Mouse (Mus musculus) forebrain, embryonic 13.5 days (tissue): ENCODE data around the gene Tor1aip1. TPM values are rescaled to one million over a fixed set of nuclear protein-coding genes. Genes with fewer than 3 reads are reported as not detected.

Experiments
- ATAC-seq: fragments of 200-750 bp; cut with Nextera tagmentation; 2 replicates; pipeline ENCODE4 v1.8.0; 2017
- H3K27ac ChIP-seq: fragments of 300-500 bp; sonication (generic); 2 replicates; pipeline ENCODE4 v1.5.1; 2015; ENCODE audit warnings: inconsistent platforms, mild to moderate bottlenecking, moderate library complexity
- H3K27me3 ChIP-seq: fragments of 300-500 bp; sonication (generic); 2 replicates; pipeline ENCODE4 v1.6.1; 2015; ENCODE audit warnings: mild to moderate bottlenecking, inconsistent platforms
- H3K36me3 ChIP-seq: fragments of 300-500 bp; sonication (generic); 2 replicates; pipeline ENCODE4 v1.6.1; 2015; ENCODE audit warnings: mild to moderate bottlenecking, inconsistent platforms; ENCODE audit not compliant: poor library complexity, severe bottlenecking
- H3K4me1 ChIP-seq: fragments of 300-500 bp; sonication (generic); 2 replicates; pipeline ENCODE4 v1.6.1; 2015; ENCODE audit warnings: inconsistent platforms
- H3K4me2 ChIP-seq: fragments of 300-500 bp; sonication (generic); 2 replicates; pipeline ENCODE4 v1.6.1; 2015; ENCODE audit warnings: inconsistent platforms, mild to moderate bottlenecking, moderate library complexity
- H3K4me3 ChIP-seq: fragments of 300-500 bp; sonication (generic); 2 replicates; pipeline ENCODE4 v1.5.1; 2015; ENCODE audit warnings: mild to moderate bottlenecking, inconsistent platforms
- H3K9ac ChIP-seq: fragments of 300-500 bp; sonication (generic); 2 replicates; pipeline ENCODE4 v1.6.1; 2015; ENCODE audit warnings: mild to moderate bottlenecking, inconsistent platforms
- H3K9me3 ChIP-seq: fragments of 300-500 bp; sonication (generic); replicated peaks from 2 replicates; pipeline ENCODE4 v1.6.1; 2016; ENCODE audit warnings: inconsistent platforms
- WGBS: fragments of 180-500 bp; shearing (Covaris S2); methylation state at CpG from one replicate; pipeline ENCODE4 v1.1.7; 2015; 5-methylcytosine and 5-hydroxymethylcytosine counted together
- polyA plus RNA-seq: library from polyadenylated mRNA; unstranded; fragments of >200 nt; fragmentation: Nextera tagmentation; extraction: Ambion mirVana; gene quantifications from 2 replicates; pipeline ENCODE4 v1.2.1, GENCODE M21; 2015

Gene Tor1aip1
- polyA plus RNA-seq, 1 experiment from 2014 or later, result 34.7 TPM

DNA sequence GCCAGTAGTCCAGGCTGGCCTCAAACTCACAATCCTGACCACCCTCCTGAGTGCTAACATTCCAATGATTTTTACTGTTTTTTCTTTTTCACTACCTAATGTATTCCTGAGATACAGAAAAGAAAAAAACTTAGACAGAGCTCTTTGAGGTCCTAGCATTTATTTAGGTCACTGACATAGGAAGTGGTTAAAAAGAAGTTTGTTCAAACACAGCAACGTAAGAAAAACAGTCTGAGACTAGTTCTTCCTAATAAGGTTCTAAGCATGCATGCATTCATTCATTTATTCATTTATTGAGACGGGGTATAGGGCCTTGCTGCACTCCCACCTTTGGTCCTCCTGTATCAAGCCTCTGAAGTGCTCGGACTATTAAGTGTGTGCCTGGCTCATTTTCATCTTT is 8.4 kb downstream of the Tor1aip1 start:
- Histone ChIP-seq H3K4me3 (no peak overlapping the region), H3K9ac (no peak overlapping the region), H3K4me2 (no peak overlapping the region), H3K36me3 (peaks cover 58% of the 10 kb centered on the region), H3K9me3 (no peaks in the 10 kb centered on the region), H3K4me1 (no peaks in the 10 kb centered on the region), H3K27ac (no peak overlapping the region), H3K27me3 (no peaks in the 10 kb centered on the region)
- WGBS, result 89% methylated on average over 3 of the region's 3 CpGs
- no peak for ATAC-seq

DNA sequence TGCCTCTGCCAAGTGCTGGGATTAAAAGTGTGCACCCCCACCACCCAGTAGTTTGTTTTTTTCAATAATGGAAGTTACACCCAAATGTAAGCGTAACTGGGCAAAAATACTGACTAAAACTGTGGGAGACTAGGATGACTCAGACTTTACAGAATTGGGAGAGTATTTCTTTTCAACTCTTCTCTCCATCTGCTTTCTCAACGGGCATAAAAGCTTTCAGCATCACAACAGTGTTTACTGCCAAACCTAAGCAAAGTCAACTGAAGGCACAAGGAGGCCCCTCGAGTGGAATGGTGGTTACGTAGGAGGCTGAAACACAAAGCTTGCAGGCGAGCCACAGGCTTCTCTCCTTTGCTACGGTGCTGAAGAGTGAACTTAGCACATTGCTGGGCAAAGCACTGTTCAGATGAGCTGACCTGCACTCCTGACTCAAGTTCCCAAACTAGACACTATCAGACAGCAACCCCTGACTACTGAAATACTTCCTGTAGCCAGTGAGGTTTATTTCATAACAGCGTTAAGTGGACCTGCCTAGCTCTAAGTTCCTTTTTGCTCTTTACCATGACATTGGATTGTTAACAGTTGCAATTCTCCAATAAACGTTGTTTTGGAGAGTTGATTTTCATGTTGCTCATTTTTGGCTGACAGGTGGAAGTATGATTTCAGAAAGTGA is 11.3 kb downstream of the Tor1aip1 start:
- 83% methylated on average over 8 of the region's 8 CpGs for WGBS
- Histone ChIP-seq H3K4me3 (no peak overlapping the region), H3K36me3 (peaks cover 48% of the 10 kb centered on the region), H3K9me3 (no peaks in the 10 kb centered on the region), H3K9ac (no peak overlapping the region), H3K27me3 (no peaks in the 10 kb centered on the region), H3K4me2 (no peak overlapping the region), H3K27ac (no peak overlapping the region), H3K4me1 (no peaks in the 10 kb centered on the region)
- ATAC-seq, result no peak

DNA sequence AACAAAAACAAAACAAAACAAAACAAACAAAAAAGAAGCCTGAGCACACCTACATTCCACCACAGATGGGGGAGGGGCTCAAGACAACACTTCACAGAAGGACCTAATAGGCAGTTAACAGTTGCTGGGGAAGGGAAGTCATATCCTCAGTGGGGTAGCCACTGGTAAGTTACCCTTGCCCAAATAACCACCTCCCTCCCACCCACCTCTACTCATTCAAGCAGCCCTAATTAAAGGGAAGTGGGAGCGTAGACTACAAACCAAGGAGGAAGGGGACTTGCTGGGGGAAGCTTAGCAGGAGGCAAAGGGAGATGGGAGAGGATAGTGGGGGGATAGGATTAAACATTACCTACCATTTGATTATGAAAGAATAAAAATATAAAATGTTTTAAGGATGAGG is 15.9 kb downstream of the Tor1aip1 start:
- Histone ChIP-seq H3K4me3 (no peak overlapping the region), H3K4me1 (no peaks in the 10 kb centered on the region), H3K9me3 (no peaks in the 10 kb centered on the region), H3K27ac (no peak overlapping the region), H3K27me3 (no peaks in the 10 kb centered on the region), H3K4me2 (no peak overlapping the region), H3K36me3 (peaks cover 61% of the 10 kb centered on the region), H3K9ac (no peak overlapping the region)
- WGBS, result 86% methylated on average over 1 of the region's 1 CpGs
- ATAC-seq, result no peak

DNA sequence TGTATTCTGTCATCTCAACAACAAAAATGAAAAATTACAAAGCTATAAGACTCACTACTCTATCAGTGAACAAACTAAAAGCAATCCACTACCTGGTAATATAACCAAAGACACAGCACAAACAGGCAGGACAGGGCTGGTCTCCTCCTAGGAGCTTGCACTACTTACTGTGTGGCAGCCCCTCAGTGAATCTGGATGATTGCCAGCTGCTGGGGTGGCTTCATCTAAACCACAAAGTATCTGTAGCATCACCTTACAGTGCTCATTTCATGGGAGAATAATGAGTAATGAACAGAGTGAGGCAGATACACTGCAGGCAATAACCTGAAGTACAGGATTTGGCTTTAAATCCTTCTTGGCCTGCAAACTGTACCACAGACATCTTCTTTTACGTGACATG is 16.5 kb downstream of the Tor1aip1 start:
- no peak for ATAC-seq
- no peak overlapping the region for H3K4me2 ChIP-seq
- H3K36me3 ChIP-seq, result peaks cover 62% of the 10 kb centered on the region
- no peak overlapping the region for H3K4me3 ChIP-seq
- H3K27me3 ChIP-seq, result no peaks in the 10 kb centered on the region
- no peaks in the 10 kb centered on the region for H3K9me3 ChIP-seq
- no peak overlapping the region for H3K27ac ChIP-seq
- H3K4me1 ChIP-seq, result no peaks in the 10 kb centered on the region
- H3K9ac ChIP-seq, result no peak overlapping the region
- 90% methylated on average over 1 of the region's 1 CpGs for WGBS

DNA sequence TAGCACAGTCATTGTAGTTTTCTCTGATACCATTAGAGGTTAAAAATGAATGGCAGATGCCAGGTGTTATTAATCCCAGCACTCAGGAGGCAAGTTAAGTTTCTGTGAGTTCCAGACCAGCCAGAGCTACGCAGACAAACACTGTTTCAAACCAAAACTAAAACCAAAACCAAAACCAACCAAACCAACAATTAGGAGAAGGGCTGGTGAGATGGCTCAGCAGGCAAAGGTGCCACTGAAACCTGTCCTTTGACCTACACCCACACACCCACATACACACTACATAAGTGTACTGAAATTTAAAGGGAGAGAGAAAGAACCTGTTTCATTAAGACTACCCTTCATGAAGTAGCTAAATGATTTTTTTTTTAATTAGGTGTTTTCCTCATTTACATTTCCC is 27.3 kb downstream of the Tor1aip1 start:
- 100% methylated on average over 1 of the region's 1 CpGs for WGBS
- Histone ChIP-seq H3K4me1 (no peaks in the 10 kb centered on the region), H3K4me2 (no peak overlapping the region), H3K27ac (no peak overlapping the region), H3K4me3 (no peak overlapping the region), H3K9me3 (no peaks in the 10 kb centered on the region), H3K27me3 (no peaks in the 10 kb centered on the region), H3K36me3 (peaks cover 75% of the 10 kb centered on the region), H3K9ac (no peak overlapping the region)
- no peak for ATAC-seq

DNA sequence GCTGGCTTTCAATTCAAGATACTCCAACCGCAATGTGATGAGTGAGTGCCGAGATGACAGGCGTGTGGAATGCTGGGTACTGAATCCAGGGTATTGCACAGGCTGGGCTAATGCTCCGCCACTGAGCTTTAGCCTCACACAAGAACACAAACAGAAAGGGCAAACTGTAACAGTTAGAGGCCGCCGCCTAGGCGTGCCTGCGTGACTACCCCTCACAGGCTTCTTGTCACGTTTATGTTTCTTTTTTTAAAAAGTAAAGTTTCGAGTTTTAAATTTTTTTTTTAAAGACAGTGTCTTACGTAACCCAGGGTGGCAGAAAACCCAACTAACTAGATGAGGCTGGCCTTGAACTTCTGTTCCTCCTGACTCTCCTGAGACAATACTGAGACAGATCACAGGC is 30.4 kb downstream of the Tor1aip1 start:
- Histone ChIP-seq H3K27ac (no peak overlapping the region), H3K4me2 (no peak overlapping the region), H3K4me1 (no peaks in the 10 kb centered on the region), H3K4me3 (no peak overlapping the region), H3K9ac (no peak overlapping the region), H3K9me3 (no peaks in the 10 kb centered on the region), H3K27me3 (no peaks in the 10 kb centered on the region), H3K36me3 (peaks cover 60% of the 10 kb centered on the region)
- 94% methylated on average over 11 of the region's 11 CpGs for WGBS
- ATAC-seq, result no peak

DNA sequence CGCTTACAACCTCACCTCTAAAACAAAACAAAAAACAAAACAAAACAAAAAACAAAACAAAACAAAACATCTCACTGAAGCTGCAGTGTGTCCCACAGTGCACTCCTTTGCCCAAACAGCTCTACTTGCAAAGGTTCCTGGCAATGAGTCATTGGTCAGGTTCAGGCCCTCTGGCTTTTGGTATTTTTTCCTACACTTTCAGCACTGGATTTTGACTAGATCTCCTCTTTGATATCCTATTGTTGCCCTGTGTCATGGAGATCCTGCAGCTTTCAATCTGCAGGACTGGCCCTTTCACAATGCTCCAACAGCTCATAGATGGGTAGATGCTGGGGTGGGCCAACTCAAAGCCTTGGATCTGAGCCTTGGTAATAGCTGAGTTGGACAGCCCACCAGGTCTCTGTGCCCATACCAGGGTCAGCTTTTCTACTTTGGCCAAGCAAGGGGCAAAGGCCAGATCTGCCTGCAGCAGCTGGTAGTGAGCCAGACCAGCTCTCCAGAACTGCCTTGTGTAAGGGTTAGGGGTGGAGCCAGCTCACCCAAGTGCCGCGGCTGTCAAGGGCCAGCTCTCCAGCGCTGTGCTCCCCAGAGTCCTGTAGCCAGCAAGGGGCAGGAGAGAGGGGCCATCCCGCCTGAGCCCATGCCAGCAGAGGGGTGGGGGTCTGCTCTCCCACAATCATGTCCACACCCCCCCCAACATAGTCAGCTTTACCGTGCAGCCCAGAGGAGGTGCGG is 32.9 kb downstream of the Tor1aip1 start:
- no peak for ATAC-seq
- H3K27ac ChIP-seq, result no peak overlapping the region
- peaks cover 39% of the 10 kb centered on the region for H3K36me3 ChIP-seq
- H3K4me2 ChIP-seq, result no peak overlapping the region
- H3K27me3 ChIP-seq, result no peaks in the 10 kb centered on the region
- no peaks in the 10 kb centered on the region for H3K9me3 ChIP-seq
- H3K9ac ChIP-seq, result no peak overlapping the region
- 80% methylated on average over 7 of the region's 7 CpGs for WGBS
- H3K4me1 ChIP-seq, result no peaks in the 10 kb centered on the region
- no peak overlapping the region for H3K4me3 ChIP-seq

DNA sequence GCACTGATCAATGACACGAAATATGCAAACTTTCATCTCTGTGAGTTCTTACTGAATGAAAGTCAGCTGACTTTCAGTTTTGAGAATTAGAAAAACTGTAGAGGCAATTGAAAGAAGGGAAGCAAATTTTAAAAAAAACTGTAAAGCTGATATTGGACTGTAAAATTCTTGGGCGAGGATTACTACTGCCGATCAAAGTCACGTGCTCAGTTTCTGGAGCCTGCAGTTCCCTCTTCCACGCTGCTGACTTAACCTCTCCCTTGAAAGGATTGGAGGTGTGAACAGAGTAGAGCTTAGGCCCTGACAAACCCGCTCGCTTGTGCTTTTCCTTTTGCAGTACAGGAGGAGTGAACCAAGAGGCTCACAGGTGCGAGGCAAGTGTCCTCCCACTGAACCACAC is 33.9 kb downstream of the Tor1aip1 start:
- no peaks in the 10 kb centered on the region for H3K9me3 ChIP-seq
- no peak overlapping the region for H3K4me3 ChIP-seq
- no peak overlapping the region for H3K4me2 ChIP-seq
- H3K27me3 ChIP-seq, result no peaks in the 10 kb centered on the region
- no peaks in the 10 kb centered on the region for H3K4me1 ChIP-seq
- H3K36me3 ChIP-seq, result peaks cover 32% of the 10 kb centered on the region
- ATAC-seq, result no peak
- no peak overlapping the region for H3K27ac ChIP-seq
- no peak overlapping the region for H3K9ac ChIP-seq
- WGBS, result 91% methylated on average over 8 of the region's 8 CpGs

DNA sequence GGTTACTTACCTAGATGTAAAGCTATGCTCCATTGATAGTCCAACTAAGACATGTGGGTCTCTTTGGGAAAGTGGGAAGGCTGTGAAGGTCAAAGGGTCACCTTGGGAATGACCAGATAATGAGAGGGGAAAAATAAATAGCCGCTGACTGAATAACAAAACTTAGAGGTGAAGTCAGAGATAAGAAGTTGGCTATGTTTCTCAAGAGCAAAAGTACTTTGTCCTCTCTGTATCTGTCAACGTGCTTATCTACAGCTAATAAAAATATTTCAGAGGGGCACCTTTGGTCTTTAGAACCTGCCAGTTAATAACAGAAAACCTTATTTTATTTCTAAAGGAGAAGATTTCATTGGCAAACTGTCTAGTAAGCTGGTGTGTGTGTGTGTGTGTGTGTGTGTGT is 40.7 kb downstream of the Tor1aip1 start:
- WGBS, result 88% methylated on average over 2 of the region's 2 CpGs
- Histone ChIP-seq H3K4me1 (no peaks in the 10 kb centered on the region), H3K9me3 (no peaks in the 10 kb centered on the region), H3K9ac (no peak overlapping the region), H3K36me3 (no peaks in the 10 kb centered on the region), H3K4me3 (no peak overlapping the region), H3K27me3 (no peaks in the 10 kb centered on the region), H3K27ac (no peak overlapping the region), H3K4me2 (no peak overlapping the region)
- ATAC-seq, result no peak

DNA sequence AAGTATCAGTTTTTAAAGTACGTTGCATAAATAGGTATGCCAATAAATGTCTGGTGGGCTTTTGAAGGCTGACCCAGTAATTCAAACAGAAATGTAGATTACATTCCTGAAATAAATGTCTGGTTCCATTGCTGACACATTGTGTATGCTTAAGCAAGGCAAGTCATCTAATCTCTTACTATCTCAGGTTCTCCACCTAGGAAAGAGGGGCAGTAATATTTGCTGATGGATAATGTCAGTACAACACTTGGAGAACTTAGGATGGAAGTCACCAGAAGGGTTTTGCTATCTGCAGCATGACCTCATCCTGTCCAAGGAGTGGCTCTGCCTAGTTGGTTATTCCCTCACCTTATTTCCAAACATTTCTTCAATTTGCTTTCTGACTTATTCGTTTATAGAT is 41.8 kb downstream of the Tor1aip1 start:
- H3K4me2 ChIP-seq, result no peak overlapping the region
- ATAC-seq, result no peak
- WGBS, result 90% methylated on average over 2 of the region's 2 CpGs

DNA sequence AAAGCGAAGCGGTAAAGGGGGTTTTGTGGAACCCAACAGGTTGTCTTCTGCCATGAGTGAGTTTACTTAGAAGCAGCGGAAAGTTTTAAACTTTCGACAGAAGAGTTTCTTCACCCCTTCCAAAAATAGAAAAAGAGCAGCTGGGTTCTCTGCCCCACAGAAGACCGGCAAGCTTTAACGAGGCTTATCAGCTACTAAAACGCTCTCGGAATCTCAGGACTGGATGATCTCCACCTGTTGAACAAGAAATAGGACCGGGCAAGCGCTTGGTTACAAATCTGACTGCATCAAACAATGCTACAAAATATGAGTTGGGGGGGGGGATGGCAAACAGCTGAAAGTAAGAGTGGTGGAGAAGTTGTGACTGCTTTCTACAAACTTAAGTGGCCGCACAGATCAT is 45.9 kb downstream of the Tor1aip1 start:
- H3K9me3 ChIP-seq, result no peaks in the 10 kb centered on the region
- no peak overlapping the region for H3K27ac ChIP-seq
- 0 out of 2 replicates have a peak, but pooled peaks cover 4% of the 10 kb centered on the region for H3K4me1 ChIP-seq
- H3K9ac ChIP-seq, result no peak overlapping the region
- H3K27me3 ChIP-seq, result no peaks in the 10 kb centered on the region
- H3K36me3 ChIP-seq, result no peaks in the 10 kb centered on the region
- no peak for ATAC-seq
- H3K4me3 ChIP-seq, result no peak overlapping the region
- WGBS, result 68% methylated on average over 11 of the region's 11 CpGs
- H3K4me2 ChIP-seq, result no peak overlapping the region

More for the DNA sequence above, 41.8 kb downstream of the Tor1aip1 start:
- Histone ChIP-seq H3K4me3 (no peak overlapping the region), H3K4me1 (no peaks in the 10 kb centered on the region), H3K36me3 (no peaks in the 10 kb centered on the region), H3K9ac (no peak overlapping the region), H3K27ac (no peak overlapping the region), H3K27me3 (no peaks in the 10 kb centered on the region), H3K9me3 (no peaks in the 10 kb centered on the region)

DNA sequence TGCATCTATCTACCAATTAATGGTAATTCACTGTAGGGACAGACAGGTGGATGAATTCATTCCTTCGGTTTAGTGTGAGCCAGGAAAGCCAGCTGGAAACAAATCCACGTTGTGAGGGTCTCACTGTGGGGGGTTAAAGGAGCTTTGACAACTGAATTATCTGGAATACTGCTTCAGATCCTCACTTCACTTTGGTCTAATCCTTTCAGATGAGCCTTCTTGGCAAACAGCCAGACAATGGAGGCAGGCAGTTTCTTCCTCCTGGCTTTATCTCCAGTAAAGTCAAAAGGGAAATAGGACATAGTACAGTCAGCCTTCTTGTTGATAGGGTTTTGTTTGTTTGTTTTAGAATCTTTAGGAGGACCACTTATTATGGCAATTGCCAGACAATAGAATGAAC is 46.9 kb downstream of the Tor1aip1 start:
- 0% methylated on average over 2 of the region's 2 CpGs for WGBS
- no peaks in the 10 kb centered on the region for H3K9me3 ChIP-seq
- no peaks in the 10 kb centered on the region for H3K27me3 ChIP-seq
- 0 out of 2 replicates have a peak, but pooled peaks cover 4% of the 10 kb centered on the region for H3K4me1 ChIP-seq
- no peak overlapping the region for H3K4me2 ChIP-seq
- H3K36me3 ChIP-seq, result no peaks in the 10 kb centered on the region
- no peak overlapping the region for H3K4me3 ChIP-seq
- no peak overlapping the region for H3K9ac ChIP-seq
- no peak for ATAC-seq
- no peak overlapping the region for H3K27ac ChIP-seq

DNA sequence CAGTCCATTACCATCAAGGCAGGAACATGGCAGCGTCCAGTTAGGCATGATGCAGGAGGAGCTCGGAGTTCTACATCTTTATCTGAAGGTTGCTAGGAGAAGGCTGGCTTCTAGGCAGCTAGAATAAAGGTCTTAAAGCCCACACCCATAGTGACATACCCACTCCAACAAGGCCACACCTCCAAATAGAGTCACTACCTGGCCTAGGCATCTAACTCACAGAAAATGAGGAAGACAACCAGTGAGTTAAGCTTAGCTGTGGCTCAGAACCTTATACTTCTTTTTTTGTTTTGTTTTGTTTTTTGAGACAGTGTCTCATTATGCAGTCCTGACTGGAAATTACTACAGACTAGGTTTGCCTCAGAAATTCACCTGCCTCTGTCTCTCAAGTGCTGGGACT is 48.7 kb downstream of the Tor1aip1 start:
- Histone ChIP-seq H3K36me3 (no peaks in the 10 kb centered on the region), H3K4me2 (no peak overlapping the region), H3K4me1 (0 out of 2 replicates have a peak, but pooled peaks cover 4% of the 10 kb centered on the region), H3K9me3 (no peaks in the 10 kb centered on the region), H3K9ac (no peak overlapping the region), H3K27me3 (no peaks in the 10 kb centered on the region), H3K27ac (no peak overlapping the region), H3K4me3 (no peak overlapping the region)
- 80% methylated on average over 2 of the region's 2 CpGs for WGBS
- no peak for ATAC-seq
